ENCODE assay signal across 7 mouse cellular contexts in genomic region chr5:147076026-147076798, GRCm38 (mm10). TPM values are rescaled to one million over a fixed set of nuclear protein-coding genes. Genes with fewer than 3 reads are reported as not detected.
DNase-seq lines count a peak whose midpoint lies in the region; ATAC-seq lines count a peak whose summit lies in the region.

Gene Lnx2, minus strand, starts transcription at chr5:147076586.

- H3K36me3 ChIP-seq in embryonic facial prominence, embryonic 11.5 days (replicated peaks; ENCODE audit: control insufficient read depth, insufficient read depth, low read depth, low read length), result no peaks in the 10 kb centered on the region
- peaks cover 25% of the 10 kb centered on the region for H3K36me3 ChIP-seq in limb, embryonic 10.5 days
- H3K36me3 ChIP-seq in midbrain, embryonic 13.5 days, result no peaks in the 10 kb centered on the region

- DNase-seq in adrenal gland, postnatal 14 days, result peak; percentile 99
- peak; percentile 99 for DNase-seq in embryonic facial prominence, embryonic 11.5 days (ENCODE audit: low spot score)
- peak; percentile 98 for DNase-seq in kidney, adult 11 months
- DNase-seq in limb, embryonic 10.5 days (ENCODE audit: low spot score), result peak; percentile 96
- peak; percentile 93 for DNase-seq in spleen, adult 12 weeks (ENCODE audit: low spot score)

- WGBS in embryonic facial prominence, embryonic 11.5 days, result under 1% methylated on average over 65 of the region's 65 CpGs
- WGBS in limb, embryonic 10.5 days, result 0% methylated on average over 65 of the region's 65 CpGs
- WGBS in midbrain, embryonic 13.5 days, result under 1% methylated on average over 65 of the region's 65 CpGs

- no peaks in the 10 kb centered on the region for H3K27me3 ChIP-seq in embryonic facial prominence, embryonic 11.5 days (ENCODE audit: control insufficient read depth, insufficient read depth, low read length)
- H3K27me3 ChIP-seq in limb, embryonic 10.5 days (ENCODE audit: low read depth, poor library complexity, severe bottlenecking), result no peaks in the 10 kb centered on the region
- peaks cover 10% of the 10 kb centered on the region; the same call in 1 of the 2 replicates for H3K27me3 ChIP-seq in midbrain, embryonic 13.5 days

- H3K9me3 ChIP-seq in embryonic facial prominence, embryonic 11.5 days (replicated peaks; ENCODE audit: control insufficient read depth, low read length), result no peaks in the 10 kb centered on the region
- H3K9me3 ChIP-seq in limb, embryonic 10.5 days (replicated peaks), result no peaks in the 10 kb centered on the region
- no peaks in the 10 kb centered on the region for H3K9me3 ChIP-seq in midbrain, embryonic 13.5 days

- peak within 1 kb of the TSS; percentile 88 for H3K4me2 ChIP-seq in embryonic facial prominence, embryonic 11.5 days (ENCODE audit: low read depth, low read length)
- H3K4me2 ChIP-seq in midbrain, embryonic 13.5 days (replicated peaks), result peak within 1 kb of the TSS; percentile 90

- H3K9ac ChIP-seq in embryonic facial prominence, embryonic 11.5 days (replicated peaks; ENCODE audit: low read length), result peak within 1 kb of the TSS; percentile 77
- H3K9ac ChIP-seq in midbrain, embryonic 13.5 days (replicated peaks), result peak within 1 kb of the TSS; percentile 78

- peak; percentile 98 for ATAC-seq in embryonic facial prominence, embryonic 11.5 days (replicated peaks; ENCODE audit: insufficient number of reproducible peaks, low FRiP score, low TSS enrichment, low read depth)
- ATAC-seq in granulocyte monocyte progenitor cell, adult 5-6 weeks (replicated peaks; ENCODE audit: poor library complexity, severe bottlenecking), result peak; percentile 86
- ATAC-seq in midbrain, embryonic 13.5 days, result peak; percentile 99

- H3K4me1 ChIP-seq in embryonic facial prominence, embryonic 11.5 days (ENCODE audit: control insufficient read depth, insufficient read depth, low read length), result no peaks in the 10 kb centered on the region
- H3K4me1 ChIP-seq in limb, embryonic 10.5 days, result peaks cover 31% of the 10 kb centered on the region
- H3K4me1 ChIP-seq in midbrain, embryonic 13.5 days (replicated peaks), result peaks cover 22% of the 10 kb centered on the region

- peak within 1 kb of the TSS; percentile 83 for H3K4me3 ChIP-seq in embryonic facial prominence, embryonic 11.5 days (ENCODE audit: low read depth, low read length)
- peak within 1 kb of the TSS; percentile 73 for H3K4me3 ChIP-seq in limb, embryonic 10.5 days
- peak within 1 kb of the TSS; percentile 79 for H3K4me3 ChIP-seq in midbrain, embryonic 13.5 days (replicated peaks)

- H3K27ac ChIP-seq in embryonic facial prominence, embryonic 11.5 days (replicated peaks; ENCODE audit: low read depth, low read length), result peak within 1 kb of the TSS; percentile 75
- peak within 1 kb of the TSS; percentile 87 for H3K27ac ChIP-seq in limb, embryonic 10.5 days
- H3K27ac ChIP-seq in midbrain, embryonic 13.5 days, result peak within 1 kb of the TSS; percentile 90

RNA-seq across cellular contexts. Expression of gene Lnx2, which starts in this region (rescaled TPM):
- 18.5 and 18.8 TPM in 2 replicates for total RNA-seq in adrenal gland, postnatal 14 days (2021)
- 11.2 and 11.3 TPM in 2 replicates for polyA plus RNA-seq in embryonic facial prominence, embryonic 11.5 days (2014; fragmentation: Nextera tagmentation; extraction: Ambion mirVana)
- 7.9 and 8.9 TPM in 2 replicates for total RNA-seq in granulocyte monocyte progenitor cell, adult 5-6 weeks (2014; fragmentation: Nextera tagmentation)
- total RNA-seq in granulocyte monocyte progenitor cell, adult 5-6 weeks (2017), result 5.6 and 11.3 TPM in 2 replicates
- polyA plus RNA-seq in limb, embryonic 10.5 days (2016; fragmentation: Nextera tagmentation; extraction: Ambion mirVana), result 10.4 and 12.0 TPM in 2 replicates
- 4.1 and 4.4 TPM in 2 replicates for polyA plus RNA-seq in midbrain, embryonic 13.5 days (2015; fragmentation: Nextera tagmentation; extraction: Ambion mirVana)

Comparison
In these comparisons a context has a peak if more than half of its experiments do, and no peak if none do; other contexts are left out.
1. Peak in every context shown above with its lines: DNase-seq, ATAC-seq, H3K4me3 ChIP-seq and H3K27ac ChIP-seq.